Mouse (Mus musculus): Measurements from ENCODE around the gene Rhot2. TPM values are rescaled to one million over a fixed set of nuclear protein-coding genes. Genes with fewer than 3 reads are reported as not detected.

The Rhot2 gene
- 52.4 and 62.0 TPM in 2 replicates for polyA plus RNA-seq (2012; rRNA removed)

GRCm38 (mm10) chr17:25844396-25844901 is at the start of gene Rhot2:
TSS of gene Rhot2 (minus strand) at chr17:25844851.
- peak; percentile 82 for DNase-seq (ENCODE audit: low spot score)

- DNase-seq (ENCODE audit: low spot score): no peak
These were observed 49.4 kb upstream of the Rhot2 start for GRCm38 (mm10) chr17:25893975-25894617.

- DNase-seq (ENCODE audit: low spot score): no peak
These were observed 44.2 kb upstream of the Rhot2 start for GRCm38 (mm10) chr17:25888837-25889236.

- no peak for DNase-seq (ENCODE audit: low spot score)
These were observed 42.8 kb upstream of the Rhot2 start for GRCm38 (mm10) chr17:25887467-25887866.

- no peak for DNase-seq (ENCODE audit: low spot score)
These were observed 42.2 kb upstream of the Rhot2 start for GRCm38 (mm10) chr17:25886806-25887205.

- no peak for DNase-seq (ENCODE audit: low spot score)
These were observed 41.0 kb upstream of the Rhot2 start for GRCm38 (mm10) chr17:25885636-25886035.

- no peak for DNase-seq (ENCODE audit: low spot score)
These were observed 39.2 kb upstream of the Rhot2 start for GRCm38 (mm10) chr17:25883824-25884223.

- no peak for DNase-seq (ENCODE audit: low spot score)
These were observed 38.6 kb upstream of the Rhot2 start for GRCm38 (mm10) chr17:25883268-25883667.

- no peak for DNase-seq (ENCODE audit: low spot score)
These were observed 37.7 kb upstream of the Rhot2 start for GRCm38 (mm10) chr17:25882306-25882705.

GRCm38 (mm10) chr17:25881691-25882090 is 37.0 kb upstream of the Rhot2 start:
- no peak for DNase-seq (ENCODE audit: low spot score)

- no peak for DNase-seq (ENCODE audit: low spot score)
These were observed 36.4 kb upstream of the Rhot2 start for GRCm38 (mm10) chr17:25880913-25881641.

- DNase-seq (ENCODE audit: low spot score): no peak
These were observed 35.7 kb upstream of the Rhot2 start, which contains the start of gene Wfikkn1 for GRCm38 (mm10) chr17:25880196-25880910. TSS of gene Wfikkn1 (minus strand) at chr17:25880858.

GRCm38 (mm10) chr17:25879750-25880149 is 35.1 kb upstream of the Rhot2 start:
- no peak for DNase-seq (ENCODE audit: low spot score)

- DNase-seq (ENCODE audit: low spot score): no peak
These were observed 34.6 kb upstream of the Rhot2 start for GRCm38 (mm10) chr17:25879261-25879660.

GRCm38 (mm10) chr17:25878611-25879180 is 34.0 kb upstream of the Rhot2 start:
- DNase-seq (ENCODE audit: low spot score): no peak

GRCm38 (mm10) chr17:25877741-25878610 is 33.3 kb upstream of the Rhot2 start:
- no peak for DNase-seq (ENCODE audit: low spot score)

GRCm38 (mm10) chr17:25877025-25877424 is 32.4 kb upstream of the Rhot2 start:
- no peak for DNase-seq (ENCODE audit: low spot score)

GRCm38 (mm10) chr17:25876347-25876915 is 31.8 kb upstream of the Rhot2 start:
- DNase-seq (ENCODE audit: low spot score): no peak

GRCm38 (mm10) chr17:25875171-25876136 is 30.8 kb upstream of the Rhot2 start:
- peak; percentile 83 for DNase-seq (ENCODE audit: low spot score)

Measured in urinary bladder, adult 2 months (tissue).